Mouse (Mus musculus) forebrain, embryonic 15.5 days (tissue): Measurements from ENCODE around the gene Chrm3. TPM values are rescaled to one million over a fixed set of nuclear protein-coding genes. Genes with fewer than 3 reads are reported as not detected.

ENCODE experiments used
- ATAC-seq: fragments of 200-750 bp; cut with Nextera tagmentation; replicated peaks from 2 replicates; pipeline ENCODE4 v1.8.0; 2017; ENCODE audit warnings: mild to moderate bottlenecking, moderate TSS enrichment, moderate library complexity
- H3K27ac ChIP-seq: fragments of 300-500 bp; sonication (generic); replicated peaks from 2 replicates; pipeline ENCODE4 v1.5.1; 2015; ENCODE audit warnings: mild to moderate bottlenecking, inconsistent platforms
- H3K27me3 ChIP-seq: fragments of 300-500 bp; sonication (generic); 2 replicates; pipeline ENCODE4 v1.6.1; 2015; ENCODE audit warnings: inconsistent platforms
- H3K36me3 ChIP-seq: fragments of 300-500 bp; sonication (generic); 2 replicates; pipeline ENCODE4 v1.6.1; 2015; ENCODE audit warnings: mild to moderate bottlenecking, inconsistent platforms
- H3K4me1 ChIP-seq: fragments of 300-500 bp; sonication (generic); 2 replicates; pipeline ENCODE4 v1.6.1; 2015; ENCODE audit warnings: inconsistent platforms
- H3K4me2 ChIP-seq: fragments of 300-500 bp; sonication (generic); replicated peaks from 2 replicates; pipeline ENCODE4 v1.6.1; 2015; ENCODE audit warnings: mild to moderate bottlenecking, inconsistent platforms
- H3K4me3 ChIP-seq: fragments of 300-500 bp; sonication (generic); 2 replicates; pipeline ENCODE4 v1.5.1; 2015; ENCODE audit warnings: mild to moderate bottlenecking, inconsistent platforms
- H3K9ac ChIP-seq: fragments of 300-500 bp; sonication (generic); replicated peaks from 2 replicates; pipeline ENCODE4 v1.6.1; 2015; ENCODE audit warnings: mild to moderate bottlenecking, inconsistent platforms
- H3K9me3 ChIP-seq: fragments of 300-500 bp; sonication (generic); 2 replicates; pipeline ENCODE4 v1.6.1; 2016; ENCODE audit warnings: inconsistent platforms
- WGBS: fragments of 180-500 bp; shearing (Covaris S2); methylation state at CpG from one replicate; pipeline ENCODE4 v1.1.7; 2015; ENCODE audit warnings: mixed read lengths; 5-methylcytosine and 5-hydroxymethylcytosine counted together
- polyA plus RNA-seq: library from polyadenylated mRNA; unstranded; fragments of >200 nt; fragmentation: Nextera tagmentation; extraction: Ambion mirVana; gene quantifications from 2 replicates; pipeline ENCODE4 v1.2.1, GENCODE M21; 2015

The Chrm3 gene
- polyA plus RNA-seq, 1 experiment from 2014 or later: 1.9 TPM

GRCm38 (mm10) chr13:10019252-10019651, 341.4 kb downstream of the Chrm3 start:
- Histone ChIP-seq H3K36me3 (no peaks in the 10 kb centered on the region), H3K4me2 (no peak overlapping the region), H3K4me1 (peaks cover 4% of the 10 kb centered on the region; the same call in 1 of the 2 replicates), H3K4me3 (no peak overlapping the region), H3K27ac (no peak overlapping the region), H3K9me3 (no peaks in the 10 kb centered on the region), H3K9ac (no peak overlapping the region), H3K27me3 (no peaks in the 10 kb centered on the region)
- WGBS: 64% methylated on average over 1 of the region's 1 CpGs
- no peak for ATAC-seq

- Histone ChIP-seq H3K27me3 (no peaks in the 10 kb centered on the region), H3K4me1 (peaks cover 3% of the 10 kb centered on the region), H3K4me3 (no peak overlapping the region), H3K9me3 (no peaks in the 10 kb centered on the region), H3K27ac (no peak overlapping the region), H3K9ac (no peak overlapping the region), H3K4me2 (no peak overlapping the region), H3K36me3 (no peaks in the 10 kb centered on the region)
- 58% methylated on average over 4 of the region's 4 CpGs for WGBS
- no peak for ATAC-seq
Measured at GRCm38 (mm10) chr13:10002916-10003315, 357.7 kb downstream of the Chrm3 start.

GRCm38 (mm10) chr13:9997664-9998328, 362.9 kb downstream of the Chrm3 start:
- 66% methylated on average over 2 of the region's 2 CpGs for WGBS

GRCm38 (mm10) chr13:9995852-9996251, 364.8 kb downstream of the Chrm3 start:
- no peak overlapping the region for H3K27ac ChIP-seq
- H3K36me3 ChIP-seq: no peaks in the 10 kb centered on the region
- H3K4me3 ChIP-seq: no peak overlapping the region
- H3K9me3 ChIP-seq: no peaks in the 10 kb centered on the region
- no peaks in the 10 kb centered on the region for H3K27me3 ChIP-seq
- WGBS: 84% methylated on average over 1 of the region's 1 CpGs
- ATAC-seq: no peak
- H3K9ac ChIP-seq: no peak overlapping the region
- H3K4me1 ChIP-seq: peaks cover 9% of the 10 kb centered on the region
- H3K4me2 ChIP-seq: no peak overlapping the region

More at GRCm38 (mm10) chr13:9997664-9998328, 362.9 kb downstream of the Chrm3 start:
- no peaks in the 10 kb centered on the region for H3K9me3 ChIP-seq
- no peak overlapping the region for H3K4me2 ChIP-seq
- no peaks in the 10 kb centered on the region for H3K36me3 ChIP-seq
- peak; percentile 81 for ATAC-seq
- no peaks in the 10 kb centered on the region for H3K27me3 ChIP-seq
- H3K4me1 ChIP-seq: peaks cover 9% of the 10 kb centered on the region
- no peak overlapping the region for H3K4me3 ChIP-seq
- H3K9ac ChIP-seq: no peak overlapping the region
- peak overlapping the region; percentile 53 for H3K27ac ChIP-seq

- 89% methylated on average over 3 of the region's 3 CpGs for WGBS
- no peak overlapping the region for H3K9ac ChIP-seq
- H3K4me1 ChIP-seq: peaks cover 9% of the 10 kb centered on the region
- no peaks in the 10 kb centered on the region for H3K27me3 ChIP-seq
- no peak overlapping the region for H3K4me2 ChIP-seq
- H3K27ac ChIP-seq: no peak overlapping the region
- no peaks in the 10 kb centered on the region for H3K36me3 ChIP-seq
- H3K9me3 ChIP-seq: no peaks in the 10 kb centered on the region
- ATAC-seq: no peak
- no peak overlapping the region for H3K4me3 ChIP-seq
Measured at GRCm38 (mm10) chr13:9993571-9993970, 367.1 kb downstream of the Chrm3 start.

DNA sequence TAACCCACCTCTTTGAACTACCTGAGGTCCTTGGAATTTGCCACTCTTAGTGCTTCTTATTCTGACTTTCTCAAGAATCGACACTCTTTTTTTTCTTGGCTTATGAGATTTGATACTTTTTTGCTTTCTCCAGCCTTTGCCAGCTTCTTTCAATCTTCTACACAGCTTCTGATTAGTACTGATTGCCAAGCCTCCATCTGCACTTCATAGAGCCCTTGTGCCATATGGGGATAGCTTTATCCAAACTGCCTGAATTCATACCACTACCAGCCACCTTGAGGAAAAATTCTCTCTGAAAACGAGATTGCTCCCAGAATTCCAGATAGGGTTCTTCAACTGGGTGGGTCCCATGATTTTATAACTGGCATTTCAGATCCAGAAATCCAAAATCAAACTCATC, 368.0 kb downstream of the Chrm3 start:
- ATAC-seq: 0 out of 2 replicates have a peak, but pooled peaks have one; percentile 60
- H3K9me3 ChIP-seq: no peaks in the 10 kb centered on the region

DNA sequence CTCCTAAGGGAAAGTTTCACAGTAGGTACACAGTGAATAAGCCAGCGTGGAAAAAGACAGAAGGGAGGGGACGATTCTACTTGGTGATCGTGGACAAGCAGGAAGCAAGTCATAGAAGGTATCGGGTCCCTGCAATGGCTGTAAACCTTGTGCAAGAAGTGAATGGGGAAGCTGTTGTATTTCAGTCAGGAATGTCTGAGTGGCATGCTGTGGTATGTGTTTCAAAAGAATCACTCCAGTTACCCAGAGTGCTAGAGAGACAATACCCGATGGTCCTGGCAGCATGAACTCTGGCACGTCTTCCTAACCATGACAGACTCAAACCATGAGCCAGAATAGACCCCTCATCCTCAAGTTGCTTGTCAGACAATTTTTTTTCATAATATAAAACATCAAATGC, 375.0 kb downstream of the Chrm3 start:
- 70% methylated on average over 6 of the region's 6 CpGs for WGBS
- Histone ChIP-seq H3K36me3 (no peaks in the 10 kb centered on the region), H3K4me2 (no peak overlapping the region), H3K27ac (no peak overlapping the region), H3K4me1 (no peaks in the 10 kb centered on the region), H3K4me3 (no peak overlapping the region), H3K9ac (no peak overlapping the region), H3K9me3 (no peaks in the 10 kb centered on the region), H3K27me3 (no peaks in the 10 kb centered on the region)
- ATAC-seq: no peak

More for the DNA sequence above, 368.0 kb downstream of the Chrm3 start:
- Histone ChIP-seq H3K4me1 (peaks cover 3% of the 10 kb centered on the region; the same call in 1 of the 2 replicates), H3K27me3 (no peaks in the 10 kb centered on the region), H3K36me3 (no peaks in the 10 kb centered on the region), H3K4me3 (no peak overlapping the region), H3K9ac (no peak overlapping the region), H3K27ac (no peak overlapping the region), H3K4me2 (no peak overlapping the region)
- WGBS: 60% methylated on average over 2 of the region's 2 CpGs

GRCm38 (mm10) chr13:9983293-9983692, 377.4 kb downstream of the Chrm3 start:
- H3K27me3 ChIP-seq: no peaks in the 10 kb centered on the region
- no peak overlapping the region for H3K4me2 ChIP-seq
- 93% methylated on average over 2 of the region's 2 CpGs for WGBS
- no peak overlapping the region for H3K9ac ChIP-seq
- H3K9me3 ChIP-seq: no peaks in the 10 kb centered on the region
- no peaks in the 10 kb centered on the region for H3K36me3 ChIP-seq
- no peak overlapping the region for H3K27ac ChIP-seq
- H3K4me3 ChIP-seq: no peak overlapping the region
- ATAC-seq: no peak
- H3K4me1 ChIP-seq: no peaks in the 10 kb centered on the region

DNA sequence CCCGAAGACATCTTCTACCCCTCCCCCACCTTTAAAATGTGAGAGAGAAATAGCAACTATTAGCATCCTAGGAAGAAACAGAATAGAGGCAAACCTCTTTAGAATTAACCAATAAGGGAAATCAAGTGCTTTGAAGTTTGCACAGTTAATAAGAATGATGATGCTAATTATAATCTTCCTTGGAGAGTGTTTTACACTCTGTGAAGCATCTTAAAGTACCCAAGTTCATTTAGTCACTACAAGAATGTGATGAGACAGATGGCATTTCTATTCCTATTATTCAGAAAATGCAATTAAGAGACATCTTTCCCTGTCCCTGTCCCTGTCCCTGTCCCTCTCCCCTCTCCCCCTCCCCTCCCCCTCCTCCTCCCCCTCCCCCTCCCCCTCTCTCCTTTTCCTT, 382.9 kb downstream of the Chrm3 start:
- Histone ChIP-seq H3K4me1 (no peaks in the 10 kb centered on the region), H3K4me2 (no peak overlapping the region), H3K27ac (no peak overlapping the region), H3K36me3 (no peaks in the 10 kb centered on the region), H3K27me3 (no peaks in the 10 kb centered on the region), H3K4me3 (no peak overlapping the region), H3K9me3 (no peaks in the 10 kb centered on the region), H3K9ac (no peak overlapping the region)
- 55% methylated on average over 1 of the region's 1 CpGs for WGBS
- peak; percentile 54 for ATAC-seq

DNA sequence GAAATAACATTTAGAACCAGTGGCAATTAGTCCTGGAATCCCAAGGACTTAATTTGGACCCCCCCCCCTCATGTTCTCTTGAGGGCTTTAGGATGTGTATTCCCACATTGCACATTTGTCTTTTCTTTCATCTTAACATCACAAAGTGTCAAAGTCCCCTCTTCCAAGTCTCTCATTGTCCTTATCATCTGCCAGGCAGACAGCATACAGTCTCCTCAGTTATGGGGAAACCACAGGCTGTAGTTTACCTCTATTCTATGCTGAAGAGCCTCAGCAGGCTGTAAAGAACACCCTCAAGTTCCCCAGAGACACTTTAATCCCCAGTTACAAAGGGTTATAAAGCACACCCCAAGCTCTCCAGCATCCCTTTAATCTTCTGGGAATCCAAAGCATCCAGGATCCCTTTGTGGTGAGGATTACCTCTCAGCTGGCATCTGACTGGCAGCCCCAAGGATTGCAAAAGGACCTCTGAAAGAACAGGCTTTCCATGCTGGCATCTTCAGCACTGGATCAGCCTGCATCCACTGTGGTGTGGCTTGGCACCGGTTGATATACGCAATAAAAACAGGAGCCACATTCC, 386.8 kb downstream of the Chrm3 start:
- Histone ChIP-seq H3K36me3 (no peaks in the 10 kb centered on the region), H3K9ac (no peak overlapping the region), H3K9me3 (no peaks in the 10 kb centered on the region), H3K4me1 (no peaks in the 10 kb centered on the region), H3K27me3 (no peaks in the 10 kb centered on the region), H3K4me2 (no peak overlapping the region), H3K27ac (no peak overlapping the region), H3K4me3 (no peak overlapping the region)
- WGBS: 17% methylated on average over 2 of the region's 2 CpGs
- ATAC-seq: no peak

GRCm38 (mm10) chr13:9971845-9972244, 388.8 kb downstream of the Chrm3 start:
- WGBS: 46% methylated on average over 4 of the region's 4 CpGs
- no peak overlapping the region for H3K27ac ChIP-seq
- no peak overlapping the region for H3K4me2 ChIP-seq
- no peaks in the 10 kb centered on the region for H3K36me3 ChIP-seq
- H3K27me3 ChIP-seq: no peaks in the 10 kb centered on the region
- no peaks in the 10 kb centered on the region for H3K9me3 ChIP-seq
- no peak for ATAC-seq
- no peak overlapping the region for H3K4me3 ChIP-seq
- H3K4me1 ChIP-seq: no peaks in the 10 kb centered on the region
- no peak overlapping the region for H3K9ac ChIP-seq

DNA sequence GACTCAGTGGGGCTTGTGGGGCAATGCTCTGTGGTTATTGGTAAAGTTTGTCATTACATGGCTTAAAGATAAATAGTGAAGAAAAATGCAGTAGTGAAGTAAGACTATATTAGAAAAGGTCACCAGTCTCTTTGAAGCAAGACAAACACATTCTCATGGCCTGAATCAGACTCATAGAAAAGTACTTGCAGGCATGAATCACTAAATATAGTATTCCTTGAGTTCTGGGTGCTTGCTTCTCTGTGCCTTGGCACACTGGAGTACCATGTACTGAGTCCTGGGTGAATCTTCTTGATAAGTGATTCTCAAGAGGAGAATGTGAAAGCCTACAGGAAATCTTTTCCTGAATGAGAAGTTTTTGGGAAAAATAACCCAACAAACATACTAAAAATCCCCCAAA, 408.0 kb downstream of the Chrm3 start:
- Histone ChIP-seq H3K27ac (no peak overlapping the region), H3K27me3 (no peaks in the 10 kb centered on the region), H3K9me3 (no peaks in the 10 kb centered on the region), H3K36me3 (no peaks in the 10 kb centered on the region), H3K4me2 (no peak overlapping the region), H3K4me3 (no peak overlapping the region), H3K4me1 (no peaks in the 10 kb centered on the region), H3K9ac (no peak overlapping the region)
- ATAC-seq: no peak

- no peak for ATAC-seq
- Histone ChIP-seq H3K27me3 (no peaks in the 10 kb centered on the region), H3K27ac (no peak overlapping the region), H3K4me3 (no peak overlapping the region), H3K4me1 (no peaks in the 10 kb centered on the region), H3K4me2 (no peak overlapping the region), H3K9me3 (no peaks in the 10 kb centered on the region), H3K9ac (no peak overlapping the region), H3K36me3 (no peaks in the 10 kb centered on the region)
- WGBS: 96% methylated on average over 1 of the region's 1 CpGs
Measured at GRCm38 (mm10) chr13:9951376-9951775, 409.3 kb downstream of the Chrm3 start.
